11 mouse cellular contexts compared by ENCODE assay signal in genomic region chr13:36732891-36733490, GRCm38 (mm10). TPM values are rescaled to one million over a fixed set of nuclear protein-coding genes. Genes with fewer than 3 reads are reported as not detected.
DNase-seq lines count a peak whose midpoint lies in the region; ATAC-seq and TF ChIP-seq lines count a peak whose summit lies in the region.
"Had no signal": no experiment of that assay in that cellular context is flagged by ENCODE, and none has a peak within 500 bp of the region (broad histone marks: within the 10 kb centered on the region; RNA-seq: fewer than 3 reads in every experiment).

No protein-coding gene starts in this region.

- DNase-seq in heart, adult 2 months: no peak
- peak; percentile 40 for DNase-seq in embryonic facial prominence, embryonic 11.5 days (ENCODE audit: low spot score)
- DNase-seq in right cerebral cortex, postnatal 14 days: no peak
- no peak for DNase-seq in ovary, adult 18-20 months (ENCODE audit: low spot score)
- DNase-seq: adrenal gland, postnatal 36 days; lung, adult 2 months had no signal

- H3K4me2 ChIP-seq in heart, embryonic 14.5 days (ENCODE audit: low read length): peak overlapping the region; percentile 94; the same call in 1 of the 2 replicates
- no peak overlapping the region for H3K4me2 ChIP-seq in embryonic facial prominence, embryonic 11.5 days (ENCODE audit: low read depth, low read length)
- peak overlapping the region; percentile 55 for H3K4me2 ChIP-seq in hindbrain, embryonic 16.5 days (ENCODE audit: low read length)
- peak overlapping the region; percentile 76 for H3K4me2 ChIP-seq in midbrain, embryonic 15.5 days

- H3K4me3 ChIP-seq in heart, embryonic 14.5 days (ENCODE audit: control insufficient read depth in 1 of 2, insufficient read depth in 1 of 2, low read depth in 1 of 2, low read length in 2 of 2): no peak overlapping the region
- H3K4me3 ChIP-seq in heart, adult 2 months: no peak overlapping the region
- H3K4me3 ChIP-seq in embryonic facial prominence, embryonic 11.5 days (ENCODE audit: low read depth, low read length): no peak overlapping the region
- peak overlapping the region; percentile 45 for H3K4me3 ChIP-seq in hindbrain, embryonic 16.5 days (ENCODE audit: low read length)
- H3K4me3 ChIP-seq in midbrain, embryonic 15.5 days: peak overlapping the region; percentile 57

- TF ChIP-seq POLR2A in heart, adult 2 months (IDR thresholded peaks at IDR 0.05; ENCODE audit: insufficient read depth, low read depth, low read length): no peak

- no peak overlapping the region for H3K27ac ChIP-seq in heart, embryonic 14.5 days (replicated peaks in 1 of 2; ENCODE audit: control insufficient read depth in 1 of 2, insufficient read depth in 1 of 2, low read depth in 2 of 2, low read length in 2 of 2)
- H3K27ac ChIP-seq in heart, adult 2 months: no peak overlapping the region
- H3K27ac ChIP-seq in embryonic facial prominence, embryonic 11.5 days (replicated peaks; ENCODE audit: low read depth, low read length): no peak overlapping the region
- H3K27ac ChIP-seq in hindbrain, embryonic 16.5 days (ENCODE audit: low read depth, low read length): peak overlapping the region; percentile 80
- H3K27ac ChIP-seq in midbrain, embryonic 15.5 days: peak overlapping the region; percentile 96

- no peaks in the 10 kb centered on the region for H3K79me2 ChIP-seq in heart, adult 2 months (replicated peaks; ENCODE audit: control insufficient read depth, insufficient read depth, low read length)

- no peaks in the 10 kb centered on the region for H3K9me3 ChIP-seq in heart, embryonic 14.5 days (ENCODE audit: control insufficient read depth, low read length)
- H3K9me3 ChIP-seq in embryonic facial prominence, embryonic 11.5 days (replicated peaks; ENCODE audit: control insufficient read depth, low read length): no peaks in the 10 kb centered on the region
- H3K9me3 ChIP-seq in hindbrain, embryonic 16.5 days (ENCODE audit: control insufficient read depth, low read length): no peaks in the 10 kb centered on the region
- H3K9me3 ChIP-seq in midbrain, embryonic 15.5 days: no peaks in the 10 kb centered on the region

- H3K9ac ChIP-seq in heart, embryonic 14.5 days (ENCODE audit: low read length): no peak overlapping the region
- no peak overlapping the region for H3K9ac ChIP-seq in heart, adult 2 months (ENCODE audit: low read depth, low read length)
- H3K9ac ChIP-seq in embryonic facial prominence, embryonic 11.5 days (replicated peaks; ENCODE audit: low read length): no peak overlapping the region
- peak overlapping the region; percentile 62 for H3K9ac ChIP-seq in hindbrain, embryonic 16.5 days (ENCODE audit: low read depth, low read length)
- H3K9ac ChIP-seq in midbrain, embryonic 15.5 days: peak overlapping the region; percentile 65

- intact Hi-C loops in heart, adult 2 months (cut with DNase I): loop anchor here (5.0 kb wide), 1 partner anchor 579 kb away; no protein-coding TSS in a partner anchor

- no peak for TF ChIP-seq CTCF in heart, adult 2 months (IDR thresholded peaks at IDR 0.05)

- WGBS in heart, embryonic 14.5 days: 12% methylated on average over 6 of the region's 6 CpGs
- WGBS in heart, adult 2 months: 20% methylated on average over 6 of the region's 6 CpGs
- 7% methylated on average over 6 of the region's 6 CpGs for WGBS in embryonic facial prominence, embryonic 11.5 days
- WGBS in hindbrain, embryonic 16.5 days: 6% methylated on average over 6 of the region's 6 CpGs
- WGBS in midbrain, embryonic 15.5 days: 6% methylated on average over 6 of the region's 6 CpGs

- TF ChIP-seq EP300 in heart, adult 2 months (IDR thresholded peaks at IDR 0.05; ENCODE audit: insufficient read depth, low read depth, low read length): no peak

- peaks cover 13 to 22% of the 10 kb centered on the region in 2 experiments; a peak in 3 of 4 replicates for H3K4me1 ChIP-seq in heart, embryonic 14.5 days (ENCODE audit: control insufficient read depth in 2 of 2, insufficient read depth in 2 of 2, low read length in 2 of 2)
- no peaks in the 10 kb centered on the region for H3K4me1 ChIP-seq in heart, adult 2 months (ENCODE audit: control insufficient read depth, insufficient read depth, low read length)
- H3K4me1 ChIP-seq in embryonic facial prominence, embryonic 11.5 days (ENCODE audit: control insufficient read depth, insufficient read depth, low read length): peaks cover 4% of the 10 kb centered on the region; the same call in 1 of the 2 replicates
- H3K4me1 ChIP-seq in hindbrain, embryonic 16.5 days (ENCODE audit: control insufficient read depth, insufficient read depth, low read depth, low read length): 0 out of 2 replicates have a peak, but pooled peaks cover 2% of the 10 kb centered on the region
- H3K4me1 ChIP-seq in midbrain, embryonic 15.5 days: peaks cover 14% of the 10 kb centered on the region; the same call in 1 of the 2 replicates

- no peaks in the 10 kb centered on the region for H3K36me3 ChIP-seq in heart, embryonic 14.5 days (ENCODE audit: control insufficient read depth, insufficient read depth, low read length)
- no peaks in the 10 kb centered on the region for H3K36me3 ChIP-seq in heart, adult 2 months (ENCODE audit: control insufficient read depth, insufficient read depth, low read length)
- H3K36me3 ChIP-seq in embryonic facial prominence, embryonic 11.5 days (replicated peaks; ENCODE audit: control insufficient read depth, insufficient read depth, low read depth, low read length): no peaks in the 10 kb centered on the region
- H3K36me3 ChIP-seq in hindbrain, embryonic 16.5 days (ENCODE audit: control insufficient read depth, insufficient read depth, low read length): no peaks in the 10 kb centered on the region
- no peaks in the 10 kb centered on the region for H3K36me3 ChIP-seq in midbrain, embryonic 15.5 days (replicated peaks)

- ATAC-seq in heart, embryonic 14.5 days (ENCODE audit: insufficient number of reproducible peaks, insufficient read depth, low FRiP score, low read depth): no peak
- ATAC-seq in embryonic facial prominence, embryonic 11.5 days (replicated peaks; ENCODE audit: insufficient number of reproducible peaks, low FRiP score, low TSS enrichment, low read depth): no peak
- no peak for ATAC-seq in hindbrain, embryonic 16.5 days
- ATAC-seq in midbrain, embryonic 15.5 days (replicated peaks): no peak
- no peak for ATAC-seq in erythroid progenitor cell, adult 5-6 weeks (replicated peaks; ENCODE audit: low FRiP score, poor library complexity, severe bottlenecking)
- ATAC-seq: inflammation-experienced regulatory T-cells, adult 6 months had no signal

- peaks cover 73% of the 10 kb centered on the region for H3K27me3 ChIP-seq in heart, embryonic 14.5 days (ENCODE audit: control insufficient read depth, insufficient read depth, low read length)
- H3K27me3 ChIP-seq in heart, adult 2 months (ENCODE audit: control insufficient read depth, insufficient read depth, low read length): peaks cover 21% of the 10 kb centered on the region
- peaks cover 40% of the 10 kb centered on the region for H3K27me3 ChIP-seq in embryonic facial prominence, embryonic 11.5 days (ENCODE audit: control insufficient read depth, insufficient read depth, low read length)
- H3K27me3 ChIP-seq in hindbrain, embryonic 16.5 days (replicated peaks; ENCODE audit: control insufficient read depth, insufficient read depth, low read length): peaks cover 13% of the 10 kb centered on the region
- H3K27me3 ChIP-seq in midbrain, embryonic 15.5 days (replicated peaks): peaks cover 26% of the 10 kb centered on the region

RNA-seq across cellular contexts. Expression of gene Nrn1, which starts 1.9 kb away (rescaled TPM):
- 2.1 and 2.5 TPM in 2 replicates for polyA plus RNA-seq in heart, embryonic 14.5 days (2014; fragmentation: Nextera tagmentation; extraction: Ambion mirVana)
- total RNA-seq in heart, adult 2 months (2021): 1 to 10 TPM; 3.5 TPM
- polyA plus RNA-seq in heart, adult 2 months (2012; rRNA removed): 6.0 and 8.8 TPM in 2 replicates
- polyA plus RNA-seq in embryonic facial prominence, embryonic 11.5 days (2014; fragmentation: Nextera tagmentation; extraction: Ambion mirVana): 11.5 and 13.0 TPM in 2 replicates
- 76.5 and 87.1 TPM in 2 replicates for polyA plus RNA-seq in hindbrain, embryonic 16.5 days (2015; fragmentation: Nextera tagmentation; extraction: Ambion mirVana)
- polyA plus RNA-seq in midbrain, embryonic 15.5 days (2015; fragmentation: Nextera tagmentation; extraction: Ambion mirVana): 62.0 and 64.3 TPM in 2 replicates
- total RNA-seq in erythroid progenitor cell, adult 5-6 weeks (2015; ENCODE audit: low replicate concordance): not detected in 2 replicates
- total RNA-seq in erythroid progenitor cell, adult 5-6 weeks (2017; ENCODE audit: low replicate concordance): not detected in 2 replicates

Comparison
In these comparisons a context has a peak if more than half of its experiments do, and no peak if none do; other contexts are left out.
1. H3K27ac ChIP-seq: peak in hindbrain, embryonic 16.5 days (single experiment) and midbrain, embryonic 15.5 days (single experiment); none in heart, embryonic 14.5 days (0 of 2), heart, adult 2 months (single experiment) and embryonic facial prominence, embryonic 11.5 days (single experiment).
2. H3K4me3 ChIP-seq: peak in hindbrain, embryonic 16.5 days (single experiment) and midbrain, embryonic 15.5 days (single experiment); none in heart, embryonic 14.5 days (0 of 2), heart, adult 2 months (single experiment) and embryonic facial prominence, embryonic 11.5 days (single experiment).
3. H3K9ac ChIP-seq: peak in hindbrain, embryonic 16.5 days (single experiment) and midbrain, embryonic 15.5 days (single experiment); none in heart, embryonic 14.5 days (single experiment), heart, adult 2 months (single experiment) and embryonic facial prominence, embryonic 11.5 days (single experiment).